Mouse (Mus musculus) kidney, postnatal 14 days (tissue): Measurements from ENCODE around the gene AI464131.
A peak's percentile ranks its signal among the peaks of the same experiment; 100 is the strongest.

ENCODE experiments used
- DNase-seq: peaks from one replicate; pipeline ENCODE4 v3.0.0; 2022; ENCODE audit warnings: mixed read lengths

The AI464131 gene

DNA sequence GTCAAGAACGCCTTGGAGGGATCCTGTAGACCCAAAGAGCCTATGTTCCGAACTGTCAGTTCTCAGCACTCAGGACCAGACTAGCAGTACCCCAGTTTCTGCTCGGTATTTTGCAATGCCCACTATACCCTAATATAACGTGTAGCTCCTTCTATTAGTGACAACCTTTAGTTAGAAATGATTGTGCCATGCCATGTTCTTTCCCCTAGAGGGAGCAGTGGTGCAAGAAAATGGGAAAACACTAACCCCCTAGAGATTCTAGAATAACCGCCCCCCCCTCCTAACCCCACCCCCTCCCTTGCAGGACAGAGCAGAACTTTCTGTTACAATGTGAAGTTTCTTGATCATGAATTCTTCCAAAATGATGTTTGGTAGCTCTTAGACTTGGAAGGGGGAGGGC, 1.4 kb upstream of the AI464131 start:
- DNase-seq, result no peak

DNA sequence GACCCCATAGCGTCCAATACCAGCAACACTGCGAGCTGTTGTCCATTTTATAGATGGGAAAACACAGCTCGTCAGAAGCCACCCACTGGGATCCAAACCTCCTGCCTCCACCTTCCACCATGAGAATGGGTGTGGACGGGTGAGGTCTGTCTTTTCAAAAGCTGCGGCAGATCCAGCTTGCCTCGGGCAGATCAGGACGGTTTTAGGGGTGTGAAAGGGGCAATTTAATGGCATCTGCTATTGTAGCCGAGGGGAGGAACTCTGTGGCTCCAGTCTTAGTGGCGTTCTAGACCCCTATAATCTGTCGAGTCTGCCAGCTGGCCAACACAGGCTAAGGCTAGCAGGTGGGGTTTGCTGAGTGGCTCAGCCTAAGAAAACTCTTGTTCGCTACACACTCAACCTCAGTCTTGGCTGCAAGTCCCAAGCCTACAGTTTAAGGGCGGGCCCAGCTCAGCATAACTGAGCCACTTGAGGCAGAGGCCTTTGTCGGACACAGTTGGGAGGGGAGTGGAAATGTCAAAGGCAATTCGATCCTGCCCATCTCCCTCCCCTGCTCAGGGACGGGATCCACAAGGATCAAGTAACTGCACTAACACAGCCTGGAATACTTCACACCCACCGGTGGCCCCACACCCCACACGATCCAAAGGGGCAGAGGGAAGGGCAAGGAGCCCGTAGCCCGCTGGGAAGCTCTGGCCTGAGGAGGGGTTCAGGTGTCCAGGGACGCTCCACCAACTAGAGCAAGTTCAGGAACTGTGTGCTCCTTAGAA, 520 bp downstream of the AI464131 start:
- DNase-seq, result no peak

DNA sequence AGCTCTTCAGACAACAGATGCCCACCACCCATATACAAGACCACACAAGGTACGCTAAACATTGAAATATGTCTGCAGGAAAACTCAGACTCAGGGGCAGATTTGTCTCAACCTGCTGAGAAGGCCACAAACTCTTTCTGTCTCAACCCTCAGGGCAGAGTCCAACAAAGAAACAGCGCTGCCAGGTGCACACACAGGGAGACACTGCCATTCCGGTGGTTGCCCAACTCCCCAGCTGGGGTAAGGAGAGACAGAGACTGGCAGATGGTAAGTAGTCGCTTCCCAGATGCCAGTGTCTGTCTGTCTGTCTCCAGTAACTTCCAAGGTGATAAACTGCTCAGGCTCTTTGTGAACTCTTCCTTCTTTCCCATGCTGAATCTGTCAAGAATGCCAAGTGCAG, 2.1 kb downstream of the AI464131 start:
- DNase-seq, result peak; percentile 65

DNA sequence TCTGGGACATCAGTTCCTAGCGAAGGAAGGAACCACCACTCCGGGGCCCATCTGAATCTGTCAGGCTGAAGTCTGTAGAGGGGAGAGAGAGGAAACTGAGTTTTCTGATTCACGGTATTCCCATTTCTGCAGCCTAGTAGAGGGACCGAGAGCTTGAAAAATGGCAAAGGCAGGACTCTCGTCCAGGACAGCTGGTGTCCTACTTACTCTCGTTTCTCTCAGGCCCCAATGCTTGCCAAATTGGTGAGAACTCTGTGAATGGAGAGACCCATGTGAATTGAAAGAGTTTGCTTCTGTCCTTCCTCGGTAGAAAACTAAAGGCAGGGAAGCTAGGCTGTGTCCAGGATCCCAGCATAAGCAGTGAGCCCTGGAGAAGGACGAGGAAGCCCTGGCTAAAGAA, 3.3 kb downstream of the AI464131 start:
- DNase-seq, result no peak

DNA sequence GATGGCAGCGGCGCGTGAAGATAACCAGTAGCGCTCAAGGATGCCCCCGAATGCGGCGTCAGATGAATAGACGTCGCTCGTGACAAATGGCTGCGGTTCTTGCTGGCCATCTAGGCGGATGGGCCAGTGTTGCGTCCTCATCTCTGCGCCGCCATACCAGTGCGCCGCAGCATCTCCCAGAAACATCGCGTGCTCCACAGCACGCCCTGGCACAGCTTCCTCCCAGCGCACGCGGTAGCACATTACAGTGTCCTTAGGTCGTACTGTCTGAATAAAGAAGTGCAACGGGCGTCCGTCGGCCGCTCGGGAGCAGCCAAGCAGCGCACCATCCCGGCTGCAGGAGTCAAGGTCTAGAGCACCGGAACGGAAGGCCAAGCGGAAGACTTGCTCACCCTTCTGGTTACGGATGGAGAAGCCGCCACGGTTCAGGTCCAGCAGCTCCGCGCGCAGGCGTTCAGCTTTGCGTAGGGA, 3.9 kb downstream of the AI464131 start:
- peak; percentile 79 for DNase-seq

DNA sequence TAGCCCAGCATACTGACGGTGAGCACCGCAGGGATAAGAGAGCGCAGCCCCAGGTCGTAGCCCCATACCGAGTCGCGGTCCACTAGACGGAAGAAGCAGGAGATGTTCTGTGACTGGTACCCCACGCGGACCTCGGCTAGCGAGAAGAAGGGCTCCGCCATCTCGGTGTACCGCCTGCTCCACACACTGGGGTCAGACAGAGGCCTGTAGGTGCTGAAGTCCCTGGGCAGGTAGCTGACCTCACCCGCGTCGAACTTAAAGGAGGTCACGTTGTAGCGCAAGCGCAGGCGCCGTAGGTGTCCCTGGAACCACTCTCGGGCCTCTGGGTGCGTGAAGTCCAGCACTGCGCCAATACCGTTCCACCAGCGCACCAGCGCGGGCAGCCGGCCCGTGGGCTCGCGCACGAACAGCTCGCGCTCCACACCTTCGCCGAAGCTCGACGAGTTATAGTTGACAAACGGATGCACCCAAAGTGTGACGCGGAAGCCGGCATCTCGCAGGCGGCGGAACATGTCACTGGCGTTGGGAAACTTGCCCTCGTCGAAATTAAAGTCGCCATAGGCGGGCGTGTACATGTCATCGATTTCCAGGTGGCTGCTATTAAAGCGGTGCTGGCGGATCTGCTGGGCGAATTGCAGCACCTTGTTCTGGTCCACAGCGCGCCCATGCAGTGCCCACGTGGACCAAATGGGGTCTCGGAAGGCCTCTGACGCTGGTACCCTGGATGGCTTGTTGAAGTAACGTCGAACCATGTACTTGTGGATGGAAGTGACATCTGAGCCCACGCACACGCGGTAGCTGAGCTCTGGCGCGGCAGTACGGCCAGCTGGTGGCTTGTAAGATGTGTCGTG, 4.7 kb downstream of the AI464131 start:
- DNase-seq, result no peak

DNA sequence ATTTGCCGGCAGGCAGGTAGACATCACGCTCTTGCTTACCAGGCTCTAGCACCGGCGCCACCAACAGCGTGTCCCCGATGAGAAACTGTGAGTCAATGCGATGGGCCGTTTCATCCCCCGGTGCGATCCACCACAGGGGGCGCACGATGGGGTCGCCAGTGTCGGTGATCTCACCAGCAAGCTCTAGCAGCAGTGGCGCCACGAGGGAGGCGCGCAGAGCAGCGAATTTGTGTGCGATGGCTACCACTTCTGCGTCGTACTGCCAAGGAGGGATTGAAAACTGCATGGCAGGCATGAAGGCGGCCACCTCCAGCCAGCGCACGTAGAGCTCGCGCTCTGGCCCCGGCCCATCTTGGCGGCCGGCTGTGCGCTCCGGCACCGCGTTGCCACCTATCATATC, 5.3 kb downstream of the AI464131 start:
- DNase-seq, result no peak

DNA sequence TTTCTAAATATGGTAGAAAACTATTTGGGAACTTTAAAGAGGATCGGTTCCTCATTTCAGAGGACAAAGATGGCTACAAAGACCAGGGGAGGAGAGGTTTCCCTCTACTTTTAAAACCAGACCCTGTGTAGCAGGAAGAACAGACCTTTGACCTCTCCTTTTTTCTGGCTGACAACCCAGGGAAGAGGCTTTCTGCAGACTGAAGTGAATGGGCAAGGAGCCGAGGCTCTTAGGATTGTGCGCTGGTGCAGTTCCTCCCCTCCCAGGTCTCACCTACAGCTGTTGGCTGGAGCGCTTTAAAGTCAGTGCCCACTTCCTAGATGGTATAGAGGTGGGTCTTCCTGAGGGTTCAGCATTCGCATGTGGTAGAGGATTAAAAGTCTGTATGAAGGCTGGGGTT, 5.8 kb downstream of the AI464131 start:
- peak; percentile 66 for DNase-seq

DNA sequence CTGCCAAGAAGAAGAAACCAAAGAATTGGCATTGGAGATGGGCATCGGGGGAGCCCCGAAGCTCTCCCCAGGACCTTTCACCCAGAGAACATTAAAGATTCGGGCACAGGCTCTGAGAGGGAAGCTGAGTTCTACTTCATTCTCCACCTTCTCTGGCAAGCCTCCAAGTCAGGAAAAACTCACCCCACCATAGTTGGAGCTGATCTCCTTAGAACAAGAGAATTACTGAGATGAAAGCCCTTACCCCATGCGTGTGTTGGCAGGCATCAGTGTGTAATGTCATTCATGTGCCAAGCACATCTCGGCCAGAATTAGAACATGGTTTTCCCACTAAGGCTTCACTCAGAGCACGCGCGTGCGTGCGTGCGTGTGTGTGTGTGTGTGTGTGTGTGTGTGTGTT, 7.0 kb downstream of the AI464131 start:
- no peak for DNase-seq

DNA sequence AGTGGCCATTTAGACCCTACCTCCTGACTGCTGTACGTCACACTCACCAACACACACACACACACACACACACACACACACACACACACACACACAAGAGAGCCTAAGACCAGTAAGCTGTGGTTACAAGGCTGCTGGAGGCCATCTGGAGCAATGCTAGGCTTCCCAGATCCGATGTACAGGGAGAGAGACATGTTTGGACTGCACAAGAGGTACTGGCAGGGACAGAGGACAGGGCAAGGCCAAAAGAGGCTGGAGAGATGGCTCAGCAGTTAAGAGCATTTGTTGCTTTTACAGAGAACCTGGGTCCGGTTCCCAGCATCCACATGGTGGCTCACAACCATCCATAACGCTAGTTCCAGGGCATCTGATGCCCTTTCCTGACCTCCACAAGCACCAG, 7.8 kb downstream of the AI464131 start:
- no peak for DNase-seq

DNA sequence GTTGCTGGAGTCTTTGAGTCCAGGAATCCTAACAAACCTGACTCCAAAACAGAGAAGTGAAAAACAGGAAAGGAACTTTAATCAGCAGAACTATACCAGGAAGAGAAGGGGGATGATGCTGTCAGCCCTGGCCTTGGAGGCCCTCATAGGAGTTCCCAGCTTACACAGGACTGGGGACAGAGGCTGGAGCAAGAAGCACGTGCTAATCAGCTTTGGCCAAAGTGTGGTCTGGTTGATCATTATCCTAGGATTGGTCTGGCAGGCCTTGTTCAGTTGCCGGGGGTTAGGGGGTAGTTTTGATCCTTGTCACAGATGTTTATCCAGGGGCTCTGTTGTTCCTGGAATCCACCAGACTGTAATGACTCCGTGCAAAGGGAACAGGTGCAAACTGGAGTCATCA, 8.5 kb downstream of the AI464131 start:
- DNase-seq, result peak; percentile 71

DNA sequence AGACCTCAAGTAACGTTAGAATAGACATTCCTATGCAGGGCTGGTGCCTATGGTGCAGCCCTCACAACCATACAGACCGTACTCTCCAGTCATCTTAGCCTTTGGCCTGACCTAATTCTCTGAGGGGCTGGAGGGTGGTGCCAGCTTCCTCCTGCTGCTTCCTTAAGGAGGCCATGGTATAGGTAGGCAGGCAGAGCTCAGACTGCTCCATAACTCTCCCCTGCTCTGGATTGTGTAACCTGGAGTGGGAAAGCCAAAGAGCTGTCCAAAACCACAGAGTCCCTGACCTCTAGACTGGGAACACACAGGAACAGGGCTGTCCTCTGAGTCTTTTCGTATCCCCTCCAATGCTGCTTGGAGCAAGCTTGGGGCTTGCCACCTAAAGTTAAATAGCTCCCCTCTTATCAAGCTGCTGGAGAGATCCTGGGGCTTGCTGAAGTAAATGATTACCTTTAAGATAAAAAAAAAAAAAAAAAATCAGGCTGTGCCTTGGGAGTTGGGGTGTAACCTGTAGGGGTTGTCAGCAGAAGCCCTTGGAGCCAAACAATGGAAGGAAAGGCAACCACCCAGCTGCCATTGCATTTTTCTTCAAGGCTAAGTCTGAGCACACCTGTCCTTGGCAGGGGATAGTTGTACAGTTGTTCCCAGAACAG, 9.3 kb downstream of the AI464131 start:
- DNase-seq, result no peak

DNA sequence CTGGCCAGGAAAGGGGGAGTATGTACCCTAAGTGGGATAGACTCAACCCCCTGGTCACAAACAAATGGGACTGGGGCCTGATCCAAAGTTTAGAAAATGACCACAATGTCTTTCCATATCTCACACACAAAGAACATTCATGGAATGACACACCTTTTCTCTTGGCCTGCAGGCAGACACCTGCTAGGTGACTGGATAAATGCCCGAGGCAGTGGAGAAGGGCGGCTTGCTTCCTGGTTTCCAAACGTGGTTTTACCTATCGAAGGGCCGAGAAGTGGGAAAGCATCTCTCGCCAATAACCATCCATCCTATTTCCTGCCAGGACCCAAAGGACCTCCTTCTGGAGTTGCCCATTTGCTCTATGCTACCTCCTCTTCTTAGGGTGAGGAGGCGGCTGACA, 9.9 kb downstream of the AI464131 start:
- no peak for DNase-seq

DNA sequence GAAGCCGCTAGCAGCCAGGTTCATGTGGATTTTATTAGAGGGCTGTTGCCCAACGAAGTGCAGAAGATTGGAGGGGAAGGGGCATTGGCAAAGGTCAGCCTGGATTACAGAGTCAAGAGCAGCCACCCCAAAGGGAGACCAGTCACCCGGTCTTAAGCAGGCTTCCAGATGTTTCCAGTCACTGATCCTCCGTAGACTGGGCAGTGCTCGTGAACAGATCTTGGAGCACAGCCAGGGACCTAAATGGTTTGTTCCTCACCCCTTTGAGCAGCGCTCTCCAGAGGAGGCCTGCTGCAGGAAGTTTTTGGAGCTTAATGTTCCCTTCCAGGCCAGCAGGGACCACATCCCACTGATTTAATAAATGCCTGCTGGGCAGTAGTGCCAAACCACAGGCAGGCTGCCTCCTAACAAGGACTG, 21.3 kb downstream of the AI464131 start:
- DNase-seq, result peak; percentile 85

DNA sequence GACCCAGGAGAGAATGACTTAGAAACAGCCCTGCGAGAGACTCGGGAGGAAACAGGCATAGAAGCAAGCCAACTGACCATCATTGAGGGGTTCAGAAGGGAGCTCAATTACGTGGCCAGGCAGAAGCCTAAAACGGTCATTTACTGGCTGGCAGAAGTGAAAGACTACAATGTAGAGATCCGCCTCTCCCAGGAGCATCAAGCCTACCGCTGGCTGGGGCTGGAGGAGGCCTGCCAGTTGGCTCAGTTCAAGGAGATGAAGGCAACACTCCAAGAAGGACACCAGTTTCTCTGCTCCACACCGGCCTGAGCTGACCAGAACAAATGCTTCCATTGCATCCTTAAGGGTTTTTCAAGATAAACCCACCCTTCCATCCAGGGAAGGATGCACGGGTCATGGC, 22.6 kb downstream of the AI464131 start:
- DNase-seq, result no peak

DNA sequence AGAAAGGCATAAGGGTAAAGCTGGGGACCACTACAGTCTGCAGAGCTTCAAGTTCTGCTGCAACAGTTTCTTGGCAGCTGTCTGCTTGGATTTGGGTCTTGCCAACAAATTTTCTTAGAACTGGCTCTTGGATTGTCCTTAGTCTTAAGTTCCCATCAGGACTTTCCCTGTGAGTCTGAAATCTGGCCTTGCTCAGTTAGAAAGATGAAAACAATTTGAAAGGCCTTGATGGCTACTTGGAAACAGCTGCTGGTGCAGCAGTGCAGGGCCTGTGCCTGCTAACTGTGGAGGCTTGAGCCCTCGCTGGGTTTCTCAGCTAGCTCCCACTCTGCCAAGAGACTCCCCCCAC, 23.4 kb downstream of the AI464131 start:
- DNase-seq, result peak; percentile 50

DNA sequence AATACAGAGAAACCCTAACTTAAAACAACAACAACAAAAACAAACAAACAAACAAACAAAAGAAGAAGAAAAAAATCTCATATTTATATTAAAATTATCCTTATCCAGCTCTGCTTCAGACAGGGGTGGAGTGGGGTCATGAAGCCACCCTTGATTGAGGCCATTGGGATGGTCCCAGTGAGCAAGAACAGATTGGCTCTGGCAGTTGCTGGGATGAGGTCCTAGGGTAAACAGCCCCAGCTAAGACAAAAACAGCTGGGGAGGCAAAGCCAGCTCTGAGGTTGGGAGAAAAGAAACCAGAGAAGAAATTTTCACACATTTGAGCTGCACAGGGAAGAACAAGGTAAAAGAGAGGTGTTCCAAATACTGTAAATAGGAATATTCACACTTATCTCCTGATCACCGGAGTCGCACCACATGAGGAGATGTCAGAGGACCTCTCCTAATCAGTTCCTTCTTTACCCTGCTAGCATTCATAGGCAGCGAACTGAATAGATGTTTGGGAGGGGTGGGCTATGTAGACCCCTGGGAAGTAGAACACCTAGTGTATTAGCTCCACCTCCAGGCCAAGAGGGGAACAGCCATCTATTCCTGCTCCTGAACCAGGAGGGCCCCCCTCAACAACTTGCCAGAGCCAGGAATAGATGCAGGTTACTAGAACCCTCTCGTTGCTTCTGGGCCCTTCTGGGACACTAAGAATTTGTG, 24.0 kb downstream of the AI464131 start:
- no peak for DNase-seq

DNA sequence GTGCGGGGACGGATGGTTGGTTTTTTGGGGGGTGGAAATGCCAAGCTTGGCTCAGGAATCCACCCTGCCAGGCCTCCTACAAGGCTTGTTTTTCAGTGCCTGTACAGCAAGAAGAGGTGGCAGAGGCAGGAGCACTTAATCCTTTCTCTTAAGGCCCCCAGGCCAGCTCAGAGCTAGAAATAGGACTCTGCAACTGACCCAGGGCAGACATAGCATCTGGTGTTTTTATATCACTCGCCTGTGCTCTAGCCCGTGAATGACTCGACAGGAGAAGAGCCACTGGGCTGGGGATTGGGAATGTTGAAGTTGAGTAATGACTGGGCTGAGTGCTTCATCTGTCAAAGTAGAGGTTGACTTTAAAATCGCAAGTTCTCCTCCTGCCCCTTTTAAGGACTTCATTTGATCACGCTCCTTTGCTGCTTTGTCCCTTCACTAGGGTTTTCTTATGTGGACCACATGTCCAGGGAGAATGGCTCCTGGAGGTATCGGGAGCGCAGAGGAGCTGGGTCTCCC, 25.2 kb downstream of the AI464131 start:
- no peak for DNase-seq

DNA sequence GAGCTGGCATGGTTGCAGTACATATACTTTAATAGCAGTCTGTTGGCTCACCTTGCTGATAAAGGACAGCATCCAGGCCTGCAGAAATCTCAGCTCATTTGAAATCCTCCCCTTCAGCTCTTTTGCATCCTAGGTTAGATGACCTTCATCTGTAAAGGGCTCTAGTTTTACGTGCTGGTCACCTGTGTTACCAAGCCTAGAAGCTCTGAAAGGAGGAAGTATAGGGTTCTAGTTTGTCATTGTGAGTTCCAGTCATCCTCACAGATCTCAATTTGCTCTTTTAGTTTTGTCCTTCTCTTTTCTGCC, 31.5 kb downstream of the AI464131 start:
- DNase-seq, result no peak

DNA sequence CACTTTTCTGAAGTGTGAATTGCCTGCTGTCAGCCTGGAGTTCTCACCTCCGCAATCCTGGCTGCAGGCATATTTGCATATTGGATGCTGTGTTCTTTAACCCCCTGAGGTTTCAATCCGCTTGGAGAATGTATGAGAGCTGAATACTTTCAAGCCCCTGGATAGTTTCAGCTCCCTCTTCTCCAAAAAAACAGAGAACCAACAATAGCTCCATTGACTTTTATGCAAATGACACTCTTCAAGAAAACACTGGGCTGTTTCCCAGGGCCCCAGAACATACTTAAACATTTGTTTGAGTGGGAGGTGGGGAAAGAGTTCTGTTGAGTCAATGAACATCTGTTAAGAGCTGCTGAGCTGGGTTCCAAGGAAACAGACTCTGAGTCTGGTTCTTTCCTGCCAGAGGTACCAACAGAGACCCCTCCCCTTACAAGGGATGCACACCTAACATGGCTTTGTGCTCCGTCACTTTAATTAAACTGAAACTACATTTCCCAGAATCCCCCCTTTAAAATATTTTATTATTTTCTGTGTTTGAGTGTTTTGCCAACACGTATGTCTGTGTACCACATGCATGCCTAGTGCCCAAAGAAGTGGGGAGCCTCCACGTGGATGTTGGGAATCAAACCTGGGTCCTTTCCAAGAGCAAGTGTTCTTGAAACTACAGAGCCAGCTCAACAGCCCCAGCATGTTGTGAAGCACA, 32.0 kb downstream of the AI464131 start:
- no peak for DNase-seq

DNA sequence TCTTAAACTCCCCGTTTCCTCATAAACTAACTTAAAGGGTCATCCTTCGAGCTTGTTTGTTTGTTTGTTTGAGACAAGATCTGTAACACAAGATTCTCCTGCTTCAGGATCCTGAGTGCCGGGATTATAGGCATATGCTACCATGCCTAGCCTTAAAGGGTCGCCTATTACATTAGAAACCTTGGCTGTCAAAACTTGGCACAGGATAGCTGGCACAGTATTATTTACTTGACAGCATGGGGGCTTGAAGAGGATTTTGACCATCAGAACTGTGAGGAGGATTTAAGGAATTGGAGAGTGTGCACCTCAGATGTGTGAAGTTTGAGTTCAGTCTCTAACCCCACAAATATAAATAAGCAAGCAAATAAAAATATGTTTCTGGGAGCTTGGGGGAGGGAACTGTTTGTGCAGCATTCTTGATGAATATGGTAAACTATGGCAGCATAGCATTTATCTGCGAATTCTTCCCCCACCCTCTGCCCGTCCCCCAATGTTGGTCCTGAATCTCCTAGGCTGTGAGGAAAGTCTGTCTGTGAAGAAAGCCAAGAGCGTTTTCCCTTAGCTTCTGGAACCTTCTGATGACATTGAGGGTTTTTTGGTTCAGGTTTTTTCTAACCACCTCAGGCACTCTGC, 32.7 kb downstream of the AI464131 start:
- no peak for DNase-seq

DNA sequence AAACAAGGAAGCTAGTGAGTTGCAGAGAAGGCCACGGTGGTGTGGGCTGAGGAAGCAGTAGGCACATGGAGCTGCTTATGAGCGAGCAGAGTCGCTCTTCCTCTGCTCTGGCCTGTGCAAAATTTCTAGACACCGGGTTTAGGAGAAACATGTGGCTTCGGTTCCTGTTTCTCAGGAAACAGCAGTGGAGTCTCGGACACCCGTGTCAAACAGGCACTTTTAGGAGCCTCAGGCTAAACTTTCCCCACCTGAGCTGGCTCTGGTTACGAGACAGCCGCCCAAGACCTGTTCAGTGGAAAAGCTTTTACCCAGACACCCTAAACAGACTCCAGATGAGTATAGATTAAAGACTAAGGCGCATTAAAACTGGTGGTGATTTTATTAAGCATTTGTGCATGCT, 33.7 kb downstream of the AI464131 start:
- DNase-seq, result no peak
